Mouse (Mus musculus) neural tube, embryonic 14.5 days (tissue): ENCODE measurements around the gene Fry. TPM values are rescaled to one million over a fixed set of nuclear protein-coding genes. Genes with fewer than 3 reads are reported as not detected.

Source experiments
- ATAC-seq: fragments of 200-750 bp; cut with Nextera tagmentation; 2 replicates; pipeline ENCODE4 v1.8.0; 2017; ENCODE audit warnings: low read depth, mild to moderate bottlenecking, moderate TSS enrichment, moderate library complexity
- H3K27ac ChIP-seq: fragments of 300-500 bp; sonication (generic); 2 replicates; pipeline ENCODE4 v1.5.1; 2014; ENCODE audit warnings: low read depth, mild to moderate bottlenecking, control low read depth, low read length, moderate library complexity, mixed read lengths
- H3K27me3 ChIP-seq: fragments of 300-500 bp; sonication (generic); 2 replicates; pipeline ENCODE4 v1.6.1; 2014; ENCODE audit warnings: low read length; ENCODE audit not compliant: control insufficient read depth, insufficient read depth
- H3K36me3 ChIP-seq: fragments of 300-500 bp; sonication (generic); 2 replicates; pipeline ENCODE4 v1.6.1; 2014; ENCODE audit warnings: low read length, mixed read lengths; ENCODE audit not compliant: control insufficient read depth, insufficient read depth
- H3K4me1 ChIP-seq: fragments of 300-500 bp; sonication (generic); 2 replicates; pipeline ENCODE4 v1.6.1; 2014; ENCODE audit warnings: low read length; ENCODE audit not compliant: control insufficient read depth, insufficient read depth
- H3K4me2 ChIP-seq: fragments of 300-500 bp; sonication (generic); 2 replicates; pipeline ENCODE4 v1.6.1; 2014; ENCODE audit warnings: mild to moderate bottlenecking, low read depth, low read length, control low read depth
- H3K4me3 ChIP-seq: fragments of 300-500 bp; sonication (generic); 2 replicates; pipeline ENCODE4 v1.5.1; 2014; ENCODE audit warnings: low read depth, low read length, control low read depth, mixed read lengths
- H3K9ac ChIP-seq: fragments of 300-500 bp; sonication (generic); replicated peaks from 2 replicates; pipeline ENCODE4 v1.6.1; 2014; ENCODE audit warnings: low read depth, mild to moderate bottlenecking, control low read depth, low read length, mixed read lengths
- H3K9me3 ChIP-seq: fragments of 300-500 bp; sonication (generic); 2 replicates; pipeline ENCODE4 v1.6.1; 2016; ENCODE audit warnings: low read length; ENCODE audit not compliant: control insufficient read depth
- WGBS: fragments of 180-500 bp; shearing (Covaris S2); extraction: QIAGEN DNeasy Blood & Tissue Kit; methylation state at CpG from one replicate; pipeline ENCODE4 v1.1.7; 2014; 5-methylcytosine and 5-hydroxymethylcytosine counted together
- polyA plus RNA-seq: library from polyadenylated mRNA; unstranded; fragments of >200 nt; fragmentation: Nextera tagmentation; extraction: Ambion mirVana; gene quantifications from 2 replicates; pipeline ENCODE4 v1.2.1, GENCODE M21; 2014

Gene Fry
- polyA plus RNA-seq, 1 experiment from 2014 or later: 85.1 TPM

- ATAC-seq: no peak
- Histone ChIP-seq H3K27me3 (no peaks in the 10 kb centered on the region), H3K27ac (no peak overlapping the region), H3K9me3 (no peaks in the 10 kb centered on the region), H3K4me1 (no peaks in the 10 kb centered on the region), H3K4me3 (no peak overlapping the region), H3K4me2 (no peak overlapping the region), H3K36me3 (peaks cover 16% of the 10 kb centered on the region), H3K9ac (no peak overlapping the region)
- 98% methylated on average over 2 of the region's 2 CpGs for WGBS
Measured at GRCm38 (mm10) chr5:150347845-150348244, 229.4 kb downstream of the Fry start.

- no peaks in the 10 kb centered on the region for H3K9me3 ChIP-seq
- WGBS: 100% methylated on average over 1 of the region's 1 CpGs
- H3K4me3 ChIP-seq: no peak overlapping the region
Measured at GRCm38 (mm10) chr5:150348302-150348701, 229.9 kb downstream of the Fry start.

GRCm38 (mm10) chr5:150351191-150351590, 232.7 kb downstream of the Fry start:
- Histone ChIP-seq H3K9ac (no peak overlapping the region), H3K36me3 (peaks cover 22% of the 10 kb centered on the region), H3K4me3 (no peak overlapping the region), H3K4me1 (no peaks in the 10 kb centered on the region), H3K9me3 (no peaks in the 10 kb centered on the region), H3K4me2 (no peak overlapping the region), H3K27me3 (no peaks in the 10 kb centered on the region), H3K27ac (no peak overlapping the region)
- ATAC-seq: no peak
- WGBS: 86% methylated on average over 2 of the region's 2 CpGs

More at GRCm38 (mm10) chr5:150348302-150348701, 229.9 kb downstream of the Fry start:
- H3K9ac ChIP-seq: no peak overlapping the region
- H3K4me1 ChIP-seq: no peaks in the 10 kb centered on the region
- no peak overlapping the region for H3K27ac ChIP-seq
- H3K36me3 ChIP-seq: peaks cover 16% of the 10 kb centered on the region
- no peak for ATAC-seq
- H3K27me3 ChIP-seq: no peaks in the 10 kb centered on the region
- H3K4me2 ChIP-seq: no peak overlapping the region

DNA sequence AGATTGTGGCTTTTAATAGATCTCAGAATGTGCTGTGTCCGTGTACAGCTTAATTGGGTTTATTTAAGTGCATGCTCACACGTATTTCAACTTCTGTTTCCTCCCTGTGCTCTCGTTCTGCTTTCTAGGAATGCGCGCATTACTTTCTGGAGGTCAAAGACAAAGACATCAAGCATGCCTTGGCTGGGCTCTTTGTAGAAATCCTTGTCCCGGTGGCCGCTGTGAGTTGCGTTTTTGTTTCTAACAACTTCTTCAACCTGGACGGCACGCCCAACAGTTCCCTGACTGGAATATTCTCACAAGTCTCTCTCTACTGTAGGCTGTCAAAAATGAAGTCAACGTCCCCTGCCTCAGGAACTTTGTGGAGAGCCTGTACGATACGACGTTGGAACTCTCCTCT, 240.2 kb downstream of the Fry start:
- Histone ChIP-seq H3K4me3 (no peak overlapping the region), H3K27ac (no peak overlapping the region), H3K4me2 (no peak overlapping the region), H3K27me3 (no peaks in the 10 kb centered on the region), H3K36me3 (peaks cover 30% of the 10 kb centered on the region), H3K9ac (no peak overlapping the region), H3K9me3 (no peaks in the 10 kb centered on the region), H3K4me1 (no peaks in the 10 kb centered on the region)
- ATAC-seq: no peak
- 91% methylated on average over 14 of the region's 14 CpGs for WGBS

GRCm38 (mm10) chr5:150362241-150362640, 243.8 kb downstream of the Fry start:
- no peak for ATAC-seq
- Histone ChIP-seq H3K27ac (no peak overlapping the region), H3K4me1 (no peaks in the 10 kb centered on the region), H3K27me3 (no peaks in the 10 kb centered on the region), H3K9me3 (peaks cover 4% of the 10 kb centered on the region; the same call in 1 of the 2 replicates), H3K36me3 (peaks cover 26% of the 10 kb centered on the region), H3K9ac (no peak overlapping the region), H3K4me3 (no peak overlapping the region), H3K4me2 (no peak overlapping the region)
- 90% methylated on average over 6 of the region's 6 CpGs for WGBS

GRCm38 (mm10) chr5:150364621-150365020, 246.2 kb downstream of the Fry start:
- no peak overlapping the region for H3K4me3 ChIP-seq
- WGBS: 93% methylated on average over 3 of the region's 3 CpGs
- H3K9me3 ChIP-seq: peaks cover 4% of the 10 kb centered on the region; the same call in 1 of the 2 replicates
- no peak overlapping the region for H3K9ac ChIP-seq
- H3K4me2 ChIP-seq: no peak overlapping the region
- H3K27me3 ChIP-seq: no peaks in the 10 kb centered on the region
- no peak overlapping the region for H3K27ac ChIP-seq
- H3K36me3 ChIP-seq: peaks cover 16% of the 10 kb centered on the region
- ATAC-seq: no peak
- no peaks in the 10 kb centered on the region for H3K4me1 ChIP-seq

- Histone ChIP-seq H3K36me3 (0 out of 2 replicates have a peak, but pooled peaks cover 13% of the 10 kb centered on the region), H3K4me1 (no peaks in the 10 kb centered on the region), H3K9me3 (peaks cover 4% of the 10 kb centered on the region; the same call in 1 of the 2 replicates), H3K4me3 (no peak overlapping the region), H3K9ac (no peak overlapping the region), H3K4me2 (no peak overlapping the region), H3K27me3 (no peaks in the 10 kb centered on the region), H3K27ac (no peak overlapping the region)
- ATAC-seq: no peak
- 91% methylated on average over 4 of the region's 4 CpGs for WGBS
Measured at GRCm38 (mm10) chr5:150367027-150367426, 248.6 kb downstream of the Fry start.

DNA sequence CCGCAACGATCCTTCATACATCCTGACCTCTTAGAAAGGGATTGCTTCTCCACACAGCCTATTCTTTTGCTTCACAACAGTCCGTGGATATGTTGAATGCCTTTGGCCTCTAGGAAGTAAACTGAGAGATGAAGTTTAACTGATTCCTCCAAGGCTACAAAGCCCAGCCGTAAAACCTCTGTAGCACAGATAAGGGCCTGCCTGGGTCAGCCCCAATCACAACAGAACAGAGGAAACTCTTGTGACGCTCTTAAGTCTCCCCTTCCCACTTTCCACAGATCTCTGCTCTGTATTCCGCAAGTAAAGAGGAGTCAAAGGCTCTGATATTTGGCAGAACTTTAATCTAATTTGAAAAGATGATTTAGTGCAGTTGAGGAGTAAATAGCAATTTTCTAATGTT, 251.8 kb downstream of the Fry start:
- WGBS: 42% methylated on average over 6 of the region's 6 CpGs
- no peak for ATAC-seq

DNA sequence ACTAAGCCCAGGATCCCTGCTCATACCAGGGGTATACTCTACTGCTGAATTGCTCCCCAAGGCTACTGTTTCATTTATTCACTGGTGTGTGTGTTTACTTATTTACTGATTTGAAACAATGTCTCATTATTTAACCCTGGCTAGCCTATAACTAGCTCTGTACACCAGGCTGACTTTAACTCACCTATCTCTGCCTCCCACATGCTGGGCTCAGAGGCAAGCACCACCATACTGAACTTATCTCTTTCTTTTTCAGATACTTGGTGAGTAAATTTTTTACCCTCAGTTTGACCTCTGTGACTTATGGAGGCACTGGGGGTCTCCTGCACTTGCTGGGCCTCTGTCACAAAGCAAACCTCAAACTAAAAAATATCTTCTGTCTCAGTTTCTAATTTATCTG, 252.4 kb downstream of the Fry start:
- H3K9ac ChIP-seq: no peak overlapping the region
- no peak overlapping the region for H3K27ac ChIP-seq
- H3K4me2 ChIP-seq: no peak overlapping the region
- H3K4me1 ChIP-seq: no peaks in the 10 kb centered on the region
- H3K9me3 ChIP-seq: peaks cover 4% of the 10 kb centered on the region; the same call in 1 of the 2 replicates
- peaks cover 21% of the 10 kb centered on the region for H3K36me3 ChIP-seq
- no peaks in the 10 kb centered on the region for H3K27me3 ChIP-seq
- no peak overlapping the region for H3K4me3 ChIP-seq
- no peak for ATAC-seq

More for the DNA sequence above, 251.8 kb downstream of the Fry start:
- H3K4me2 ChIP-seq: no peak overlapping the region
- H3K27me3 ChIP-seq: no peaks in the 10 kb centered on the region
- H3K4me1 ChIP-seq: no peaks in the 10 kb centered on the region
- H3K36me3 ChIP-seq: peaks cover 21% of the 10 kb centered on the region
- H3K9ac ChIP-seq: no peak overlapping the region
- H3K27ac ChIP-seq: no peak overlapping the region
- peaks cover 4% of the 10 kb centered on the region; the same call in 1 of the 2 replicates for H3K9me3 ChIP-seq
- H3K4me3 ChIP-seq: no peak overlapping the region
